Mouse (Mus musculus): Measurements from ENCODE around the gene Mef2b.

Gene Mef2b

DNA sequence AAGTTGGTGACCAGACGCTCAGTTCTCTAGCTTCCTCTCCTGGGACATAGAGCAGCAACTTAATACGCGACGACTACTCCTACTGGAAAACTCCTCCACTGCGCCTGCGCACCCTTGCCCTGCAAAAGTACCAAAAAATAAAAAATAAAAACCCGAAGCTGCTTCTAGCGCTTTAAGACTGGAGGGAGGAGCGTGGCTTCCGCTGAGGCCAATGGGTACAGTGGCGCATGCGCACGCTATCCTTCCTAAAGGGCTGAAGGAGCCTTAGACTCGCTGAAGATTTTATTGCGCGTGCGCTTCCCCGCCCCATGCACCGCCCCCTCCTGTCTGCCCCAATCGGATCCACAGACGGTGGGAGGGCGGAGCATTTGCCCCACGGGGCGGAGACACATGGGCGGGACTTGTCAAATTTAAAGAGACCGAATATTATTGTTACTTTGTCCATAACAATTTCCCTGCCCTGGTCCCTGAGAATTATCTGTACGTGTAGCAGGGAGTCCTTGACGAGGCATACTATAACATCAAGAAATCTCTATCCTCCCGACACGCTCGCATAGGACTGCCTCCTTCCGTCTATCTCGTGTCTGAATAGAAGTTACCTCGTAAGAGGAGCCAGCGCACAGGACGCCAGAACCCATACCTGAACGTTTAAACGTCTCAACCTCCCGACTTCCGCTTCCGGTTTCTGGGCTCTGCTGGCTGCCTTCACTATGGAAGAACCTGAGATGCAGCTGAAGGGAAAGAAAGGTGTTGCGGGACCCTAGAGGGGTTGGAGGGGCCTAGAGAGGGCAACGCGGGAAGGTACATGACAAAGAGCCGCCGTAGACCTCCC, at the start of gene Mef2b, which contains the start of the genes Rfxank and Borcs8:
Gene Mef2b, plus strand, starts transcription at position 686 of the 832 bp plus-strand sequence.
Gene Rfxank, minus strand, starts transcription at position 129 of the 832 bp plus-strand sequence.
Gene Borcs8, plus strand, starts transcription at position 474 of the 832 bp plus-strand sequence.
- DNase-seq (ENCODE audit: low spot score in 2 of 2): peak; percentile 94 to 99

DNA sequence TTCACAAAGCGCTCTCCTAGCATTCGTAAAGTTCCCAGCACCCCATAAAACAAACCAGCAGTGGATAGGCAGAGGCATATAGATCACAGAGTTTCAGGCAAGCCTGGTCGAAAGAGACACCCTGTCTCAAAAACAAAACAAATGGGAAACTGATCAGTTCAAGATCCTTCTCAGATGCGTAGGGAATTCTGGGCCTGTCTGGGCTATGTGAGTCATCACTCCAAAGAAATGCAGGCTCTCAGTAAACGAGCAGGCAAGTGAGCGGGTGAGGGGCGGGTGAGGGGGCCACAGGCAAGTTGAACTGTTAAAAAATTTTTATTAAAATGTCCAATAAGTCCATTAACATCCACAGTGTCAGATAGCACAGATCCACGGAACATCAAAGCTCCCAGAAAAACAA, 46.7 kb upstream of the Mef2b start:
- DNase-seq (ENCODE audit: low spot score in 2 of 2): no peak

DNA sequence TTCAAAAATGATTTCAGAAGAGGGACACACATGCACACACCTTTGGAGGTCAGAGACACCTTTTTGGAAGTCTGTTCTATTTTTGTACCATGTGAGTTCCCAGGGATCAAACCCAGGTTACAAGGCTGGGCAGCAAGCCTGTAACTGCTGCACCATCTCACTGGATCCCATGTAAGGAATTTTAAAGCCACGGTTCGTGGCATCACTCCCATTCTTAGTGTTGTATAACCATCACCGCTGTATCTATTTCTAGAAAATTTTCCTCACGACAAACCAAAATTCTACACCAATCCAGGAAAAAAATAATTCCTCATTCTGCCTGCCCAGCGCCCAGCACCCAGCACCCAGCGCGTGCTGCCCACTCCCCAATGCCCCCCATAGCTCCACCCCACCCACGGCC, 40.2 kb upstream of the Mef2b start:
- no peak for DNase-seq (ENCODE audit: low spot score in 2 of 2)

DNA sequence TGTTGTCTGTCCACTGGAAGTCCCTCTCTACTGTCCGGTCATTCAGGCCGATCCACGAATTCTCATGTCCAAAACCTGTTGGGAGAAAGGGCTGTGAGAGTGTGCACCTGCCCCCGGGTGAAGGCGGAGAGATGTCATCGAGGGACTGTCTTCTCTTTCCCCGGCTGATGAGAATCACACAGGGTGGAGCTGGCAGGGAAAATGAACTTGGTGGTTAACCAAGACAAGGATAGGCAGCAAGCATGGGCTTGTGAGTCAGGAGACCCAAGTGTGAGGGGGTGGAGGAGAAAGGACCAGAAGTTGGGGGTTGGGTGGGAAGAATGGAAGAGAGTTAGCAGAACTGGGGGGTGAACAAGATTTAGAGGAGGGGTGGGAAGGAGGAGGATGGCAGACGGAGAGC, 39.3 kb upstream of the Mef2b start:
- no peak for DNase-seq (ENCODE audit: low spot score in 2 of 2)

DNA sequence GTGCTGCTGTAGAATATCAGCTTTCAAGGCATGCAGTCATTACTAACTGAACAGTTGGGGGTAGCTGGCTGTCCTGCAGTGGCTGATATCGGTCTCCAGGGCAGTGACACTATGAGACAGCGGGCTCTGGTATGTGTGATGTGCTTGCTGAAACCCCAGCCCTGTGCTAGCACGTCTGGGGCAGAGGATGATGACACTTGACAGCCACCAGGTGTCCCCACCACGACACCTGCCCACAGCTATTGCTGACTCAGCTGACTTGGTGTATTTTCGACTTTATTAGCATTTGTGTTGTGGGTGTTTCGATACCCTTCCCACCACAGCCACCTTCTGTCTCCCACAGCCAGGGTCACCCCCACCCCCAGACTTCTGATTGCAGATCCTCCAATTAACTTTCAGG, 35.0 kb upstream of the Mef2b start:
- peak; percentile 24 to 68 for DNase-seq (ENCODE audit: low spot score in 2 of 2)

DNA sequence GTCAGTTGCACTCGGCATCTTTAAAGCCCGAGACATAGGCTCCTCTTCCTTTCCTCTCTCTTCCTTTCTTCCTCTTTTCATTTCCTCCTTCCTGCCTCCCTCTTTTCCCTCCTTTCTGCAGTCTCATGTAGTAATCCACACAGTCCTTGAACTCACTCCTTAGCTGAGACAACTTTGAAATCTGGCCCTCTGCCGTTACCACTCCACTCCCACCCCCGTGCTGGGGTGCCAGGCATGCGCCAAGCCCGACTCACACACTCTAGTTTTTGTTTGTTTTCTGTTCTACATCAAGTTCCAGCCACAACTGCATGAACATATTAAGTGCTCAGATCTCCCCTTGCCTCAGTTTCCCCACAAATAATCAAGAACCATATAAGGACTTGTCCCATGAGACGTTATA, 34.6 kb upstream of the Mef2b start:
- no peak for DNase-seq (ENCODE audit: low spot score in 2 of 2)

DNA sequence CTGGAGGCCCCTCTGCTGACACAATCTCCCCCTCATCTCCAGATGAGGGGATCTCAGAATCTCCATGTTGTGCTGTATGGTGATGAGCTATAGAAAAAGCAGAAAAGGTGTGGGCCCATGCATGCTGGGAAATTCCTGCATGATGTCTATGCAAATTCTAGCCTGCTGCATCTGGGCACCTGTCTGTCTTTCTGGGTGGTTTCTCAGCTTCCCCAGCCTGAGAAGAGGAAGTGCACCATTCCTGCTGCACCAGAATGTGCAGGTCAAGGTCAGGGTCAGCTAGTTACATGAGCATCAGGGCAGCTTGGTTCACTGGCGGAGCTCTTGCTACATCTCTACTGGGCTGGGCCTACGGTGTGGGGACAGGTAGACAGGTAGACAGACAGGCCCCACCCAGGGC, 29.1 kb upstream of the Mef2b start:
- DNase-seq (ENCODE audit: low spot score in 2 of 2): no peak

DNA sequence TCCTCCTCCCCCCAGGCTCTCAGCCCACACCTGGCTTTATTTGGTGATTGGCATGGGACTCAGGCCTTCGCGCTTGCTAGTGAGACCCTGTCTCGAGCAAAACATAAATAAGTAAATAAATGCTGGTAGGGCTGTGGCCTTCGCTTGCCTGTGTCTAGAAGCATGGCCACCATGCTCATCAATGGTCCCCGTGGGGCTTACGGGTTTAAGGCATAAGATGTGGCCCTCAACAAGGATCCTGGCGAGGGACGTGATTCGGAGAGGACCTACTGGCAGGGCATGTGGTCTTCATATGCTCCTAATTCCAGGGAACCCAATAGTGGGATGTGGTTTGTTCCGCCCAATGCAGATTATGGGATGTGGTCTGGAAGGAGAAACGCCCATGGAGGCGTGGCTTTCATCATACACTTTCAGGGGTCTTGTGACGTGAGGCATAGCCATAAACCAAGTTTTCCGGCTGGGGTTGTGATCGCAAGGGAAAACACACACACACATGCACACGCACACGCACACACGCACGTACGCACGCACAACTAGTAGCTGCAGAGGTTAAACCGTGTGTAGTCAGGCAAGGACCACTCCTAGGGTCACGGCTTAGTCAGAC, 28.2 kb upstream of the Mef2b start:
- DNase-seq (ENCODE audit: low spot score in 2 of 2): no peak

DNA sequence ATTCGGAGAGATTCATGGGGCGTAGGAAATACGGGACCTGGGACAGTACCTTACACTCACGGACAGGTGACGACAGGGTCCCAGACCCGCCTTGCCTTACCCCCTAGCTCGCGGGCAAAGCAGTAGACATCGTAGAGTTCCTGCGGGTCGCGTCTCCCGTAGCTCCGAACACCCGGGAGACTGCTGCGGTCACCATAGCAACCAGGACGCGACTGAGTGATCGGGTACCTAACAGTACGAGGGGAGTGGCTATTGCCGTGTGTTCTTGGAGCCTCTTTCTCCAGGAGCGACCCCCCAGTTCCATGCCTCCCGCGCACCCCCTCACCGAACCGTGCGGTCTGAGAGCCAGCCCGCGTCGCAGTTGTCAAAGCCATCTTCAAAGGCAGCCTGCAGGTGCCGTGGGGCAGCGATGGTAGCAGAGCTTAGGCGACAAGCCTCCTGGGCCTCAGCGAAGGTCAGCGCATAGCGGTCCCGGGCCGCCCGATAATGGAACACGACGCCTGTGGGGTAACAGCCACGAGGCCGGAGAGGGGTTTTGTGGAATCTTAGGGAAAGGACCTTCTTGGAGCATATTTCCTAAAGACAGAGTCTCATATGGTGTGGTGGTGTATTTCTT, 27.0 kb upstream of the Mef2b start:
- no peak for DNase-seq (ENCODE audit: low spot score in 2 of 2)

DNA sequence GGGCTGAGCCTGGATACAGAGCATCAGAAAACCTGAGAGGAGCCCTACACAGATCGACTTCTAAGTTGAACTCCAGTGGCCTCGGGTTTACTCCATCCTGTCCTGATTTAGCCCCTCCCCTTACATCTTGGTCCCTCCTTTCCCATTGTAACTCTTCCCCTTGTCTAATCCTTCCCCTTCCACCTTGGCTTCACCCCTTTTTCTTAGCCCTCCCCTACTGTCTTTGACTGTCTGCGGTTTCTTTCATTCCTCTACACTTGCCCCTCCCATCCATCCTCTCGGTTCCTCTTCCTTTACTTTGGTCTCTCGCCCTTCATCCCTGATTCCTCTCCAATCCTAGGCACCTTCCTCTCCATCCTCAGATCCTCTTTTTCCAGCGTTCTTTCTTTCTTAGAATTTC, 25.0 kb upstream of the Mef2b start:
- no peak for DNase-seq (ENCODE audit: low spot score in 2 of 2)

DNA sequence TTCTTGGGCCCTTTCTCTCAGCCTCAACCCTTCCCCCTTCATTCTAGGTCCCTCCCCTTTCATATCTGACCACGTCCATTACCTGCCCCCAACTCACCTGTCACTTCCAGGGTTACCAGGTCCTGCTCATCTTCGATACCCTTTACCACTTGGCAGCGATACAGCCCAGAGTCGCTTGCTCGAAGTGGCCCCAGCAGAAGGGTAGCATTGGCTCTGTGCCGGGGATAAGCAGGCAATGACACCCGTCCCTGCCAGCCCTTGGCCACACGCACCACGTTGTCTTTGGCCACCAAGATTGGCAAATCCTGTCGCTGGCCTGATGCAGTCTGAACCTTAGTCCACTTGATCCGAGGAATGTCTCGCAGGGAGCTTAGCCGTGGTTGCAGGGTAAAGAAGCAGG, 24.6 kb upstream of the Mef2b start:
- DNase-seq (ENCODE audit: low spot score in 2 of 2): no peak

DNA sequence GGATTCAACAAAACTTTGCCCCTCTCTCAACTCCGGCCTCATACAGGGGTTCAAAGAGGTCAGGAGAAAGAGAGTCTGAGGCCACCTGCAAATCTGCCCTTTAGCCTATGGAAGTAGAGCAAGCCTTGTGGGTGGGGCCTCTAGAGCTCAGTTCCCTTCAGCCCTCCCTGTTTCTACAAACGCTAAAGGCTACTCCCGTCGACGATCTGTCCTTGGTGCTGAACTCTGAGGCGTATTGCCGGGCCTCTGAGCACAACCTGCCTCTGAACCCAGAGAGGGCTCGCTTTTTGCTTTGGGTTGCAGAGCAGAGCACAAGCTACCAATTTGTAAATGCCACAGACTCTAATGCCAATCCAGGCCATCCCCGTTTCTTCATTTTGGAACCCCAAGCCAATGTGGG, 21.9 kb upstream of the Mef2b start:
- DNase-seq (ENCODE audit: low spot score in 2 of 2): peak in 1 of 2 experiments; percentile 66

DNA sequence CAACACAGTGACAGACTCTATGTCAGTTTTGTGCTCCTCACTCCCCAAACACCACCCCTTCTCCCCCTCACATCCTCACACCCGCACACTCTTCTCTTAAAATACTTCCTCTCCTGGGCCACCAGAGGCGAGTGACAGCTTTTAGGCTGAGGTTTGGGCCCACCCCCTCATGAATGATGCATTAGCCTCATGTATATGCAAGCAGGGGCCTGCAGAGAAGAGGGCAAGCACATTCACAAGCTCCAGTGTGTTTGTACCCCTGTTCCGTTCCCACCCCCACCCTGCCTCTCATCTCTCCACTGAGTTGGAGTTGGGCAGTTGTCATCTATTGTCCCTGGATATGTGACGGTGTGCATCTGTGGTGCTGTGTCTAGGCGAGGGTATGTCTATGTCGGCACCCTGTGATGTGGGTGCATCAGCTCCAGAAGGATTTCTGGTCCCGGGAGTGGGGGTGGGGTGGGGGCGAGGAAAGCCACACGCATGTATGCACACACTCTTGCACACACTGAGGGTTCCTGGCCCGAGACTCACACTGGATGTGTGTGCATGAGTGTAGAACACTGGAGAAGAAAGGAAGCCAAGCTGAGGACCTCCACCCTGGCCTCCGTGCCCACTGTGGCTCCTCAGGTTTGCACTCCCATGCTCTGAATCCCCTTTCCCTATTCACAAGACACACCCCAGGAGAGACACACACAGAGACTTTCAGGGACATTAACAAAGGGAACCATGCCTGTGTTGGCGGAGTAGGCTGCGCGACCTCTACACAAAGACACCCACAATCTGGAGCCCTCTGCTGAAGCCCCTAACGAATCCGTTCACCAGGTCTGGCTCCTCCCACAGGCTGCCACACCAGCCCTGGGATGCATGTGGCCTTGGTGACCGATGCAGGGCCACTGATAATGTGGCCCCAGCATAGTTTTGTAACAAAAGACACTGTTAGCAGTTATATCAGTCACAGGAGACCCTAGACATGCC, 20.5 kb upstream of the Mef2b start:
- DNase-seq (ENCODE audit: low spot score in 2 of 2): no peak

DNA sequence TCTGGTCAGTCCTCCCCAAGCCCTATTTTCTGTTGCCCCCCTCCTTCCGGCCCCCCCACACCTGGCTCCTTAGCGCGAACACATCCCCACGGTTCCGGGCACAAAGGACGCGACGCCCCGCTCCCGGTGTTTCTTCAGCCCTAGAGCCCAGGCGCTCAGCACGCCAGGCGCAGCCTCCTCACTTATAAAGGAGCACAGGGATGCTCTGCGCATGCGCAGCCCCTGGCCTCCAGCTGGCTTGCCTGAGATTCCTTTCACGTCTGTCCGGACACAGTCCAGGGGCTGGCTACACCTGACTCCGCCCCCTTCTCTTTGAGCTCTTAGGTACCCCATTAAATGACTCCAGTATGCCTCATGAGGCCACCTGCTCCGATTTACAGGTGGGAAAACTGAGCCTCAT, 18.8 kb upstream of the Mef2b start, which contains the start of gene Ncan:
Gene Ncan, minus strand, starts transcription at position 207 of the 400 bp plus-strand sequence.
- peak in 1 of 2 experiments; percentile 44 for DNase-seq (ENCODE audit: low spot score in 2 of 2)

DNA sequence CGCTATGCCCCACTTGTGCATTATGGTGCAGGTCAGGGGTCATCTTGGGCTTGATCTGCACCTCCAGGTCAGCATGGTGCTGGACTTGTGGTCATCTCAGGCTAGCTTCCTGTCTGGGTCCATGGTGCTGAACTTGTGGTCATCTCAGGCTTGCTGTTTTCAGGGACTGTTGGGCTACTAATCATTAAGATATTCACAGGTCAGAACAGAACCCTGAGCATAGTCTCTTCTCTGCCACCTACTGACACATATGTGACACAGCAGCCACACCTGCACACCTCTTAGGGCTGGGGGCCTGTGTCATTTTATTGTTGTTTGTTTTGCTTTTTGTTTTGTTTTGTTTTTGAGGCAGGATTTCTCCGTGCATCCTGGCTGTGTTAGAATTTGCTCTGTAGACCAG, 16.6 kb upstream of the Mef2b start:
- no peak for DNase-seq (ENCODE audit: low spot score in 2 of 2)

DNA sequence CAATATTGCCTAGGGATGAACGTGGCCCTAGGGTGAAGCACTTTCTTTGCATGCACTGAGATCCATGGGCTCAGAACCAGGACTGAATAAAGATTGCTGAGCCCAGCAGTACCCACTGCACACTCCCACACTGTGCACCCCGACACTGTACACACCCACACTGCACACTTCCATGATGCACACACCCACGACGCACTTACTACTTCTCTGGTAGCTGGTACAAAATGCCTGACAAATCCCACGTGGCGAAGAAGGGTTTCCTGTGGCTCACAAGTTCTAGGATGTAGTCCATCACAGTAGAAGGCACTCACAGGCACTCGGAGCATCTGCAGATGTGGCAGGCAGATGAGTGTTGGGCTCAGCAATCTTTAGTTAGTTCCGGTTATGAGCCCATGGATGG, 14.5 kb upstream of the Mef2b start:
- no peak for DNase-seq (ENCODE audit: low spot score in 2 of 2)

DNA sequence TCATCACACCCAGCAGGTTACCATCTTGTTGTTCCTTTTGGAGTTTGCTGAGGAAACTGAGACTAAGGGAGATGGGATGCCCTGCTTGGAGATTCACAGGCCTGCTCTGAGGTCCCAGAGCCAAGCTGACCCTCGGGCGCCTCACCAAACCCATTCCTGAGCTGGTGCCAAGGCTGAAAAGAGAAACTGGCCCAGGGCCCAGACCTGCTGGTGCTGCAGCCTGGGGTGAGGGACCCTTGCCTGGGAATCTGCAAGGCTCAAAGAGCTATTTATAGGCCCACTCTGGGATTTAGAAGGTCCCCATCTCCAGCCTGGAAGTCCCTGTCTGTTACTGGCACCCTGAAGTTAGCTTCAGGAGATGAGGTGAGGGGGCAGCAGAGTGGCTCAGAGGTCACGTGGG, 11.1 kb upstream of the Mef2b start:
- no peak for DNase-seq (ENCODE audit: low spot score in 2 of 2)

DNA sequence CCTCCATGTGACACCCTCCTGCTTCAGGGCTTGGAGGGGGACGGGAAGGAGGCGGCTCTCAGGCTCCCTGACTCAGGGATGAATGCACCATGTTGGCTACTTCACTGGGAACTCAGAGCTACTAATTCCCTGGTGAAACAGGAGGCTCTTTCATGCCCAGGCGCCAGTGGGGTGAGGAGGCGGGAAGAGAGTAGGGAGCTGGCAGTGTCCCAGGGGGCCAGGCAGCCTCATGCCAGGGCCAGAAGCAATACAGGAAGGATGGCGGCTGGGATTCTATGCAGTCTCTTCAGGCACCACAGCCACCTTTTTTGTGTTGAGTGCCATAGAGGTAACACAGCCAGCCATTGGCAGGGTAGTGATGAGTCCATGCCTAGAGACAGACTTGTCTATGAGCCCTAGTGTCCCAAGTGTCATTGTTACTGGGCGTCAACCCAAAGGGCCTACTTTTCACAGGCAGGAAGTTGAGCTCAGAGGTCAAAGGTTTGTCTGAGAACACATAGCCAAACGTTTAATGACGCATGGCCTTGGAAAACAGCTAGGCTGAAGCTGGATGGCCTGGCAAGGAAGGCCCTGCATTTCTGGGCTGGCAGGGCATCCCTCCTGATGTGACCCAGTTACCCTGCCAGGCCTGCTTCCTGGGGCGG, 10.1 kb upstream of the Mef2b start:
- DNase-seq (ENCODE audit: low spot score in 2 of 2): no peak

DNA sequence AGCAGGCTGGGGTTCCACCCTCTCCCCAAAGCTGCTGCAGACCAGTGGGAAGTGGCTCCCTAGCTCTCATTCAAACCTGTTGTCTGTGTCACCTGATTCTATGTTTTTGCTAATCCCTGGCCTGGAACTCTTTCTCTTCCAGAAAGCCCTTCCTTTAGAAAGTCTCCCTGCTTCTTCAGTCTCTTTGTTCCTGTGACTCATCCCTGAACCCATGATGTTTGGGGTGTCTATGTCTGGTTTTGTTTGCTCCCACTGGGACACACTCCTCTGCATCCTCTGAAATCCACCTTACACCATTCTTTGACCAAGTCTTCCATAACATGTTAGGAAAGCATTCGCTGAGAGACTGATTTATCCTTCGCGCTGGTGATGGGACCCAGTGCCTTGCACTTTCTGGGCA, 9.4 kb upstream of the Mef2b start:
- DNase-seq (ENCODE audit: low spot score in 2 of 2): no peak

DNA sequence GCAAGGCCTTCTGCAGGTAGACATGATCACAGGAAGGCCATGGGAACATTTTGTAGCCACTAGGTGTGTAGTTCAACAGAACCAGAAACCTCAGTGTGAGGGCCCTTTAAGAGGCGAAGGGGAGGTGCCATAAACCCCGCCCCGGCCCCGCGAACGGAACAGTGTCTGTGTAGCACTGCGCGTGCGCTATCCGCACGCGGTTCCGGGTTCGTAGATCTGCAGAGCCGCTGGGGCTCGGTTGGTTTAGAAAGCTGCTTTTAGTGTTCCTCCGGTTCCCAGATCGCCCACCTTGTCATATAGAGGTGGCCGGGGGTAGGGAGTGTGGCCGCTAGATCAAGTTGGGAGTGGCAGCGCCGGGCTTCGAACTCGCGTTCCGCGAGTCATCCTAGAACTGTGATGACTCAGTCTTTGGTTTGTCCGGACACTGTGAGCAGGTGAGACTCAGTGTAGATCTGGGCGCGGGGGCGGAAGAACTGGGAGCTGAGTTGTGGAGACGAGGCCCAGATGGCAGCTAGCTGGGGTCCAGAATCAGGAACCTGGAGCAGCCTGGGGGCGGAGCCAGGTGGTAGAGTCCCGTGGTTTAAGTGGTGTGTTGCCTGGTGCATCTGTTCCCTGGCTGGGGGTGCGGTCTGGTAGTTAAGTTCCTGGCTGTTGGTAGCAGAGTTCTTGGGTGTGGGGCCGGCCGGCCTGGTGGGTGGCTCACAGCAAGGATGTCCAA, 8.2 kb upstream of the Mef2b start, which contains the start of gene Nr2c2ap:
Gene Nr2c2ap, plus strand, starts transcription at position 168 of the 718 bp plus-strand sequence.
- peak; percentile 62 to 90 for DNase-seq (ENCODE audit: low spot score in 2 of 2)

All from spleen, postnatal 10 days (tissue).